Mouse (Mus musculus): ENCODE measurements at regions not wholly inside any gene's neighbourhood (a gene's known extent, or its start where the extent isn't known, plus 50 kb on each side); places are given as distances from the start of the nearest gene placed in this dataset.

GRCm38 (mm10) chr8:39781424-39782161 lies 893.3 kb upstream of the Adam24 start:
- Histone ChIP-seq H3K27ac (no peak overlapping the region), H3K27me3 (ENCODE audit: insufficient read depth, low read length) (no peaks in the 10 kb centered on the region), H3K4me1 (replicated peaks; ENCODE audit: insufficient read depth, low read length) (no peaks in the 10 kb centered on the region), H3K4me2 (ENCODE audit: low read length) (no peak overlapping the region), H3K9ac (ENCODE audit: low read depth, low read length) (no peak overlapping the region), H3K36me3 (ENCODE audit: insufficient read depth, low read length) (no peaks in the 10 kb centered on the region), H3K9me3 (replicated peaks; ENCODE audit: low read length) (no peaks in the 10 kb centered on the region), H3K4me3 (replicated peaks; ENCODE audit: low read depth, low read length) (no peak overlapping the region)
- DNase-seq (ENCODE audit: low spot score) (peak; percentile 60), ATAC-seq (replicated peaks; ENCODE audit: low FRiP score, low read depth) (no peak)
- no peak for TF ChIP-seq CTCF (IDR thresholded peaks at IDR 0.05; ENCODE audit: low read depth)
- WGBS, result 23% methylated on average over 3 of the region's 3 CpGs

DNA sequence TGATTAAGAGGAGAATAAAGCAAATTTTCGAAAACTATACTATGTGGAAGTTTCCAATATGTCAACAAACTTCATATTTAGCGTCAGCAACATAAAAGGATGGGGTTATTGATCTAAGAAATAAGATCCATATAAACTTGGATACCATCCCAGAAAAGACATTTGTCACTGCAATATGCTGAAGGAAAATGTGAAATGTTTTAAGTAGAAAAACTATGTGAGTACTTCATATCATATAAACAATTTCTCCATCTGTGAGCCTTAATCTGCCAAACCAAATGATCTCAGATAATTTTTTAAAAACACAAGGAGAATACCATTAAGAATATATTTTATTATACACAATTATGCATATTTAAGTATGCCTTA lies 892.7 kb upstream of the Adam24 start:
- no peak for TF ChIP-seq CTCF (IDR thresholded peaks at IDR 0.05; ENCODE audit: low read depth)
- Histone ChIP-seq H3K4me1 (replicated peaks; ENCODE audit: insufficient read depth, low read length) (no peaks in the 10 kb centered on the region), H3K4me3 (replicated peaks; ENCODE audit: low read depth, low read length) (no peak overlapping the region), H3K27ac (no peak overlapping the region), H3K9ac (ENCODE audit: low read depth, low read length) (no peak overlapping the region), H3K4me2 (ENCODE audit: low read length) (no peak overlapping the region), H3K9me3 (replicated peaks; ENCODE audit: low read length) (no peaks in the 10 kb centered on the region), H3K36me3 (ENCODE audit: insufficient read depth, low read length) (no peaks in the 10 kb centered on the region), H3K27me3 (ENCODE audit: insufficient read depth, low read length) (no peaks in the 10 kb centered on the region)
- no peak for DNase-seq (ENCODE audit: low spot score)
- 55% methylated on average over 2 of the region's 2 CpGs for WGBS
- no peak for ATAC-seq (replicated peaks; ENCODE audit: low FRiP score, low read depth)

Measured in kidney, postnatal 0 days (tissue).